Mouse (Mus musculus): Measurements from ENCODE around the gene Vac14. TPM values are rescaled to one million over a fixed set of nuclear protein-coding genes. Genes with fewer than 3 reads are reported as not detected.

The Vac14 gene
- polyA plus RNA-seq, 1 experiment from 2014 or later: 20.1 TPM

DNA sequence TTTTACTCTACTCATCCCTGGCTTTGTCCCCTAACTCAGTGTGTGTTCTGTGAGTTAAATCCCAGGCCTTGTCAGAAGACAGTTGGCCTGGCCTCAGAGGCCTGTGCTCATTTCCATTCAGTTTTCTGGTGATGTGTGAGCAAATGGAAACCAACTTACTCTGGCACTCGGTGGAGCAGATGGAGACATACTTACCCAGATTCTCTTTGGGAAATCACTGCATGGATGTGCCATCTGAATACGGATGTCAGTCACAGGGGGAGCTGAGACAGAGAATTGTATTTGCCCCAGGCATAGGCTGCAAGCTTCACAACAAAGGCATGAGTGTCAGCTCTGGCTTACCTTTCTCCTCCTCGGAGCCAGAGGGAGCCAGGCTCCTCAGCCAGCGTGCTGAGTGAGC is 8.0 kb downstream of the Vac14 start:
- no peak overlapping the region for H3K27ac ChIP-seq (ENCODE audit: low read length)
- ATAC-seq: no peak
- no peak overlapping the region for H3K9ac ChIP-seq (ENCODE audit: low read depth, low read length)
- WGBS: 77% methylated on average over 4 of the region's 4 CpGs
- peaks cover 7% of the 10 kb centered on the region for H3K4me1 ChIP-seq (ENCODE audit: control insufficient read depth, insufficient read depth, low read length)
- H3K27me3 ChIP-seq (replicated peaks; ENCODE audit: control insufficient read depth, insufficient read depth, low read length): no peaks in the 10 kb centered on the region
- no peaks in the 10 kb centered on the region for H3K36me3 ChIP-seq (ENCODE audit: control insufficient read depth, insufficient read depth, low read length)
- no peak overlapping the region for H3K4me3 ChIP-seq (ENCODE audit: low read length)
- no peaks in the 10 kb centered on the region for H3K9me3 ChIP-seq (ENCODE audit: control insufficient read depth, low read length)
- H3K4me2 ChIP-seq (ENCODE audit: low read depth, low read length): no peak overlapping the region

DNA sequence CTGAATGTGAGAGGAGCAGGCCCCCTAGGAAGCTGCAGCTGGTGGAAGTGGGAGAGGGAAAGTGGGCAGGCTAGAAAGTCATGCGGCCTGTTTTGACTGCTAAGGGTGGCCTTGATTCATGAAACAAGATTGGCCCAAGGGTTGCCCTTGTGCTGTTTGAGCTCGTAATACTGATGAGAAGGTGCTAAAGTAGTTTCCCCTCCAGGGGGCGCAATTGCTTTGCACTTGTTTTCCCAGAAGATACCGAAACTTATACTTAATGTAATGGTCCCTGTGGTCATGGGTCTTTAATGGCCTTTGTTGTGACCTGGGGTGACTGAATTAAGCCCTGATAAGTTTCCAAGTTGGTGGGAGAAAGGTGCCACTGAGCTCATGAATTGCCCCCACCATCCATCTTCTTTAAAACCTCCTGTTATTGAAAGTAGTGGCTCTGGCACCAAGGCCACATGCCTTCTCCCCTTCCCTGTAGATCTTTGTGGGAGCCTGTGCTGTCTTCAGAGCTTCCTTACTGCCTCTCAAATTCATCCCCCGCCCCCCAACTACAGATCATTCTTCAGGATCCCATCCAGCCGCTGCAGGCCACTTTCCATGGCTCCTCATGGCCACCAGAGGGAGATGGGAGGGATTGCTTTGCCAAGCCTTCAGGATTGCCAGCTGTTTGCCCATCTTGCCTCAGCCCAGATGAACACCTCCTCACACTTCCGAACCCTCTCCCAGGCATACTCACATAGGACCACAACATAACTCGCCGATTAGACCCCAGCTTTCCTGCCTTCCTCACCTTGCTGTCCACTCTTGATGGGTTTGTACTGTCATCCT is 11.1 kb downstream of the Vac14 start:
- peaks cover 7% of the 10 kb centered on the region for H3K4me1 ChIP-seq (ENCODE audit: control insufficient read depth, insufficient read depth, low read length)
- H3K27ac ChIP-seq (ENCODE audit: low read length): peak overlapping the region; percentile 34; the same call in 1 of the 2 replicates
- WGBS: 65% methylated on average over 9 of the region's 9 CpGs
- H3K9me3 ChIP-seq (ENCODE audit: control insufficient read depth, low read length): no peaks in the 10 kb centered on the region
- ATAC-seq: no peak
- H3K27me3 ChIP-seq (replicated peaks; ENCODE audit: control insufficient read depth, insufficient read depth, low read length): no peaks in the 10 kb centered on the region
- H3K4me3 ChIP-seq (ENCODE audit: low read length): no peak overlapping the region
- no peak overlapping the region for H3K9ac ChIP-seq (ENCODE audit: low read depth, low read length)
- H3K36me3 ChIP-seq (ENCODE audit: control insufficient read depth, insufficient read depth, low read length): no peaks in the 10 kb centered on the region; the same call in 1 of the 2 replicates
- H3K4me2 ChIP-seq (ENCODE audit: low read depth, low read length): no peak overlapping the region

DNA sequence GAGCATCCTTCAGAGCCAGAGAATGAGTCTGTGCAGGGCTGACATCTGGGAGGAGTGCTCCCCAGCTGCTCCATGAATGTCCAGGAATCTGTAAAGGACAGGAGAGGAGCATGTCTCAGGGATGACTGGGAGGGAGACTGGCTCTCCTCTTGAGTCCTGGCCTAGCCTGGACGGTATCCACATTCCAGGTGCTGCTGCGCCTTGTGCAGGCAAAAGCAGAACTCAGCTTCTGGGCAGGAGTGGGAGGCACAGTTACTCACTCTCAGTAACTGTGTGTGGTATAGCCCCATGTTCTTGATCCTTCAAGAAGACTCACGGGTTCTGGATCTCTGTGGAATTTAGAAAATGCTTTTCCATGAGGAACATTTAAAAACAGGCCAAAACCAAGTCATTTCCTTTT is 11.7 kb downstream of the Vac14 start:
- H3K27ac ChIP-seq (ENCODE audit: low read length): peak overlapping the region; percentile 34; the same call in 1 of the 2 replicates
- no peak overlapping the region for H3K4me3 ChIP-seq (ENCODE audit: low read length)
- ATAC-seq: peak; percentile 32; the same call in 1 of the 2 replicates
- H3K9ac ChIP-seq (ENCODE audit: low read depth, low read length): no peak overlapping the region
- no peak overlapping the region for H3K4me2 ChIP-seq (ENCODE audit: low read depth, low read length)
- no peaks in the 10 kb centered on the region; the same call in 1 of the 2 replicates for H3K36me3 ChIP-seq (ENCODE audit: control insufficient read depth, insufficient read depth, low read length)
- WGBS: 86% methylated on average over 3 of the region's 3 CpGs
- peaks cover 7% of the 10 kb centered on the region for H3K4me1 ChIP-seq (ENCODE audit: control insufficient read depth, insufficient read depth, low read length)
- no peaks in the 10 kb centered on the region for H3K9me3 ChIP-seq (ENCODE audit: control insufficient read depth, low read length)
- no peaks in the 10 kb centered on the region for H3K27me3 ChIP-seq (replicated peaks; ENCODE audit: control insufficient read depth, insufficient read depth, low read length)

DNA sequence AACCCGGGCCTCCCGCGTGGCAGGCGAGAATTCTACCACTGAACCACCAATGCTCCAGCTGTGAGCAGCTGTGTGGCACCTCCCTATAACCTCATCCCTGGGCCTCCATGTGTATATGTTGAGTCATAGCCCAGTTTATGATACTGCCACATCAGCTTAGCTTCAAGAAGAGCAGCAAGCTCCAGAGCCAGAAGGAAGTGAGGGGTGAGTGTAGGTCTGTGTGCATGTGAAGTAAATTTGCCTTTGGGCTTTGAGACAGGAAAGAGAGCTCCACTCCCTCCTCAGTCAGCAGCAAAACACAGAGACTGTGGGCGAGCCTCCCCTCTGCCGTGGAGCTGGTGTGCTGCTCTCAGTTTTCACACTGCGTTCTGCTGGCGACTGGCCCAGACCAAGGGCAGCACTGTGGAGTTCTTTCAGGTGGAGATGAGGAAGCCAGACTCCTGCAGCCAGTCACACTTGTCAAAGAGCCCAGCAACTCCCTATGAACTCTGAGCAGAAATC is 12.2 kb downstream of the Vac14 start:
- no peak overlapping the region; the same call in 1 of the 2 replicates for H3K4me2 ChIP-seq (ENCODE audit: low read depth, low read length)
- H3K9ac ChIP-seq (ENCODE audit: low read depth, low read length): no peak overlapping the region
- H3K27ac ChIP-seq (ENCODE audit: low read length): peak overlapping the region; percentile 71
- no peaks in the 10 kb centered on the region for H3K27me3 ChIP-seq (replicated peaks; ENCODE audit: control insufficient read depth, insufficient read depth, low read length)
- peak; percentile 77 for ATAC-seq
- H3K9me3 ChIP-seq (ENCODE audit: control insufficient read depth, low read length): no peaks in the 10 kb centered on the region
- H3K36me3 ChIP-seq (ENCODE audit: control insufficient read depth, insufficient read depth, low read length): no peaks in the 10 kb centered on the region; the same call in 1 of the 2 replicates
- 59% methylated on average over 8 of the region's 8 CpGs for WGBS
- 0 out of 2 replicates have a peak overlapping the region, but pooled peaks have one; percentile 7 for H3K4me3 ChIP-seq (ENCODE audit: low read length)
- H3K4me1 ChIP-seq (ENCODE audit: control insufficient read depth, insufficient read depth, low read length): peaks cover 7% of the 10 kb centered on the region

DNA sequence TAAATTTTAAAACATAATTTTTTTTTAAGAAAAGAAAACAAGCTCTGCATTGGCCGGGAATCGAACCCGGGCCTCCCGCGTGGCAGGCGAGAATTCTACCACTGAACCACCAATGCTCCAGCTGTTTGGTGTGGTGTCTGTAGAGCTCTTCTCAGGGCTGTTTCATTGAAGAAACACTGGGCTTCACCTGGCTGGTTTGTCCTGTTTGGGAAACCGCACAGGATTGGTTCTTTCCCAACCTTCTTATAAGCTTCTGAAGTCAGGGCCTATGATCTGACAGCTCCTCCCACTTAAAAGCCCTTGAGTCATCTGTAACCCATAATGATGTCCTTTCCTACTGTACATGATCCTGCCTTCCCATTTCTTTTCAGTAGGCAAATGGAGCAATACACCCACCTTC is 12.8 kb downstream of the Vac14 start:
- Histone ChIP-seq H3K4me1 (ENCODE audit: control insufficient read depth, insufficient read depth, low read length) (peaks cover 7% of the 10 kb centered on the region), H3K9me3 (ENCODE audit: control insufficient read depth, low read length) (no peaks in the 10 kb centered on the region), H3K4me3 (ENCODE audit: low read length) (no peak overlapping the region), H3K36me3 (ENCODE audit: control insufficient read depth, insufficient read depth, low read length) (no peaks in the 10 kb centered on the region; the same call in 1 of the 2 replicates), H3K4me2 (ENCODE audit: low read depth, low read length) (no peak overlapping the region), H3K27me3 (replicated peaks; ENCODE audit: control insufficient read depth, insufficient read depth, low read length) (no peaks in the 10 kb centered on the region), H3K9ac (ENCODE audit: low read depth, low read length) (no peak overlapping the region), H3K27ac (ENCODE audit: low read length) (peak overlapping the region; percentile 71)
- 92% methylated on average over 7 of the region's 7 CpGs for WGBS
- no peak for ATAC-seq

DNA sequence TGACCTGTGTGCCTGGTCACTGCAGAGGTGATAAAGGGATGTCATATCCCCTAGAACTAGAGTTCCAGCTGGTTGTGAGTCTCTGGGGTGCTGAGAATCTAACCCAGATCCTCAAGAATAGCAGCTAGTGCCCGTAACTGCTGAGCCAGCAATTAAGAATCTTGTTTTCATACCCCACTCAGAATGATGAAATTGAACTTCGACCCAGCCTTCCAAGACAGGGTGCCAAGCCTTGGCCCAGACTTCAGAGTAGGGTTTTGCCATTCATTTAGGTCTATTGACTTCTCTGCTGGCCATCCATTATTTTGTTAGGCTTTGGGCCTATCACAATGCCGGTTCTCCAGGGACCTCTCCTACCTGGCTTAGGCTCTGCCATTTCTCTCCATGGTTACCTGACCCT is 15.4 kb downstream of the Vac14 start:
- Histone ChIP-seq H3K9me3 (ENCODE audit: control insufficient read depth, low read length) (no peaks in the 10 kb centered on the region), H3K27ac (ENCODE audit: low read length) (no peak overlapping the region), H3K4me1 (ENCODE audit: control insufficient read depth, insufficient read depth, low read length) (peaks cover 7% of the 10 kb centered on the region), H3K4me2 (ENCODE audit: low read depth, low read length) (no peak overlapping the region), H3K9ac (ENCODE audit: low read depth, low read length) (no peak overlapping the region), H3K27me3 (replicated peaks; ENCODE audit: control insufficient read depth, insufficient read depth, low read length) (no peaks in the 10 kb centered on the region), H3K4me3 (ENCODE audit: low read length) (no peak overlapping the region), H3K36me3 (ENCODE audit: control insufficient read depth, insufficient read depth, low read length) (no peaks in the 10 kb centered on the region; the same call in 1 of the 2 replicates)
- 99% methylated on average over 3 of the region's 3 CpGs for whole genome bisulfite sequencing
- ATAC-seq: no peak

DNA sequence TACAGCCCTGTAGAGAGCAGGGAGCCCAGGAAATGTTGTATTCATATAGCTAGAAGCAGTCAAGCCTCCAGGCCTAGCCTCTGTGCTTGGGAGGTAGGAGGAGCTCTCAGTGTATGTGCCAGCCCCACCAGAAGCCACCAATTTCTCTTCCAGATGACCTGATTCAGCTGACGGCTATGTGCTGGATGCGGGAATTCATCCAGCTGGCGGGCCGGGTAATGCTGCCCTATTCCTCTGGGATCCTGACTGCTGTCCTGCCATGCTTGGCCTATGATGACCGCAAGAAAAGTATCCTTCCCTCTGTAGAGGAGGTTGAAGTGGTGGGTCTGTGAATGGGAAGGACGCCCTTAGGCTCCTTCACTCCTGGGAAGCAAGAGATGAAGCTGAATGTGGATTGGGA is 17.8 kb downstream of the Vac14 start:
- H3K27me3 ChIP-seq (replicated peaks; ENCODE audit: control insufficient read depth, insufficient read depth, low read length): no peaks in the 10 kb centered on the region
- H3K9ac ChIP-seq (ENCODE audit: low read depth, low read length): no peak overlapping the region
- no peak overlapping the region for H3K4me2 ChIP-seq (ENCODE audit: low read depth, low read length)
- WGBS: 90% methylated on average over 6 of the region's 6 CpGs
- no peaks in the 10 kb centered on the region for H3K4me1 ChIP-seq (ENCODE audit: control insufficient read depth, insufficient read depth, low read length)
- no peak for ATAC-seq
- no peaks in the 10 kb centered on the region; the same call in 1 of the 2 replicates for H3K36me3 ChIP-seq (ENCODE audit: control insufficient read depth, insufficient read depth, low read length)
- H3K9me3 ChIP-seq (ENCODE audit: control insufficient read depth, low read length): no peaks in the 10 kb centered on the region
- no peak overlapping the region for H3K27ac ChIP-seq (ENCODE audit: low read length)
- no peak overlapping the region for H3K4me3 ChIP-seq (ENCODE audit: low read length)

DNA sequence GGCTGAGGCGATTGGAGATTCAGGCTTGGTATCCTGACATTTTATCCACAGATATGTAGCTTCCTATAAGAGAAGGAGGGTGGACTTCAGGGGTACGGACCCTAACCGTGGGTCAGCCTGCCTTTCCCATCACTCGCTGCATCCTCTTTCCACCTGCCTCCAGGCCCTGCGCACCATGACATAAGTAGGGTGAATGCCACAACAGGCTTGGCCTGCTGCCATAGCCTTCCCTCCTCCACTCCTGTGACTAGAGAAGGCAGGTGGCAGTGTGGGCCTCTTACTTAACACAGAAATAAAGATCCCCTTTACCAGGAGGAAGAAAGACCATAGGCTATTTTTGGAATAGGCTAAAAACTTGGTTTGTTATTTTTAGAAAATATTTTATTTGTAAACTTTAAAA is 23.9 kb downstream of the Vac14 start:
- H3K4me1 ChIP-seq (ENCODE audit: control insufficient read depth, insufficient read depth, low read length): no peaks in the 10 kb centered on the region
- 95% methylated on average over 5 of the region's 5 CpGs for WGBS
- H3K9ac ChIP-seq (ENCODE audit: low read depth, low read length): no peak overlapping the region
- H3K36me3 ChIP-seq (ENCODE audit: control insufficient read depth, insufficient read depth, low read length): no peaks in the 10 kb centered on the region
- no peaks in the 10 kb centered on the region for H3K9me3 ChIP-seq (ENCODE audit: control insufficient read depth, low read length)
- ATAC-seq: no peak
- H3K4me3 ChIP-seq (ENCODE audit: low read length): no peak overlapping the region
- H3K27me3 ChIP-seq (replicated peaks; ENCODE audit: control insufficient read depth, insufficient read depth, low read length): no peaks in the 10 kb centered on the region
- no peak overlapping the region for H3K27ac ChIP-seq (ENCODE audit: low read length)
- H3K4me2 ChIP-seq (ENCODE audit: low read depth, low read length): no peak overlapping the region

DNA sequence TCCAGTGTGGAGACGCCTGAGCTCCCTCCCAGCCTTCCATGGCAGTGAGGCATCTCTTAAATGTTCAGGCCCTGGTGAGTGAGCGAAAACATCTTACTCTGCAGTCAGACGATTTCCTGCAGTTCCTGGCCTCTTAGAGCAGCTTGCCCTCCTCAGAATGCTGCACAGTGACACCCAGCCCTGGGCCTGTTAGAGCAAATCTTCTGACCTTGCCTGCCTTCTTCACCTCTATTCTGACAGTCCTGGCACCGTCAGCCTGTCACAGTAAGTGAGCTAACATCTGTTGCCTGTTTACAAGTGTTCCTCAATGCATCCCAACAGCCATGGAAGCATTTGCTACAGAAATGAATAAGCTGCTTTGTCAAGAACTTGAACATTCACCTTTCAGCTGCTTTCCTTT is 24.8 kb downstream of the Vac14 start:
- Histone ChIP-seq H3K27me3 (replicated peaks; ENCODE audit: control insufficient read depth, insufficient read depth, low read length) (no peaks in the 10 kb centered on the region), H3K9ac (ENCODE audit: low read depth, low read length) (no peak overlapping the region), H3K36me3 (ENCODE audit: control insufficient read depth, insufficient read depth, low read length) (no peaks in the 10 kb centered on the region), H3K9me3 (ENCODE audit: control insufficient read depth, low read length) (no peaks in the 10 kb centered on the region), H3K27ac (ENCODE audit: low read length) (no peak overlapping the region), H3K4me3 (ENCODE audit: low read length) (no peak overlapping the region), H3K4me1 (ENCODE audit: control insufficient read depth, insufficient read depth, low read length) (no peaks in the 10 kb centered on the region), H3K4me2 (ENCODE audit: low read depth, low read length) (no peak overlapping the region)
- WGBS: 67% methylated on average over 4 of the region's 4 CpGs
- ATAC-seq: no peak
